Mouse (Mus musculus) liver, embryonic 12.5 days (tissue): ENCODE results near the gene Cep112. TPM values are rescaled to one million over a fixed set of nuclear protein-coding genes. Genes with fewer than 3 reads are reported as not detected.

Experiments used
- ATAC-seq: fragments of 200-750 bp; cut with Nextera tagmentation; 2 replicates; pipeline ENCODE4 v1.8.0; 2017; ENCODE audit warnings: moderate number of reproducible peaks, mild to moderate bottlenecking, moderate library complexity
- H3K27ac ChIP-seq: fragments of 300-500 bp; sonication (generic); 2 replicates; pipeline ENCODE4 v1.5.1; 2016; ENCODE audit warnings: mild to moderate bottlenecking
- H3K27me3 ChIP-seq: fragments of 300-500 bp; sonication (generic); replicated peaks from 2 replicates; pipeline ENCODE4 v1.6.1; 2016; ENCODE audit warnings: mild to moderate bottlenecking, moderate library complexity
- H3K36me3 ChIP-seq: fragments of 300-500 bp; sonication (generic); 2 replicates; pipeline ENCODE4 v1.6.1; 2016; ENCODE audit warnings: mild to moderate bottlenecking, moderate library complexity
- H3K4me1 ChIP-seq: fragments of 300-500 bp; sonication (generic); 2 replicates; pipeline ENCODE4 v1.6.1; 2016
- H3K4me2 ChIP-seq: fragments of 300-500 bp; sonication (generic); 2 replicates; pipeline ENCODE4 v1.6.1; 2016; ENCODE audit warnings: mild to moderate bottlenecking, moderate library complexity
- H3K4me3 ChIP-seq: fragments of 300-500 bp; sonication (generic); 2 replicates; pipeline ENCODE4 v1.5.1; 2016; ENCODE audit warnings: mild to moderate bottlenecking, moderate library complexity
- H3K9ac ChIP-seq: fragments of 300-500 bp; sonication (generic); 2 replicates; pipeline ENCODE4 v1.6.1; 2016; ENCODE audit warnings: mild to moderate bottlenecking, moderate library complexity
- H3K9me3 ChIP-seq: fragments of 300-500 bp; sonication (generic); replicated peaks from 2 replicates; pipeline ENCODE4 v1.6.1; 2016; ENCODE audit warnings: mild to moderate bottlenecking, moderate library complexity
- WGBS: fragments of 180-500 bp; shearing (Covaris S2); methylation state at CpG from one replicate; pipeline ENCODE4 v1.1.7; 2016; ENCODE audit not compliant: insufficient replicate concordance; 5-methylcytosine and 5-hydroxymethylcytosine counted together
- polyA plus RNA-seq: library from polyadenylated mRNA; unstranded; fragments of >200 nt; fragmentation: Nextera tagmentation; extraction: Ambion mirVana; gene quantifications from 2 replicates; pipeline ENCODE4 v1.2.1, GENCODE M21; 2016

Cep112 gene
- polyA plus RNA-seq, 1 experiment from 2014 or later: 2.8 TPM

GRCm38 (mm10) chr11:108836706-108837105 is 411.7 kb downstream of the Cep112 start:
- no peak overlapping the region for H3K9ac ChIP-seq
- H3K27ac ChIP-seq: no peak overlapping the region
- ATAC-seq: no peak
- H3K4me2 ChIP-seq: no peak overlapping the region
- no peak overlapping the region for H3K4me3 ChIP-seq
- 74% methylated on average over 4 of the region's 4 CpGs for WGBS
- H3K36me3 ChIP-seq: no peaks in the 10 kb centered on the region
- no peaks in the 10 kb centered on the region for H3K4me1 ChIP-seq
- no peaks in the 10 kb centered on the region for H3K9me3 ChIP-seq
- H3K27me3 ChIP-seq: no peaks in the 10 kb centered on the region

DNA sequence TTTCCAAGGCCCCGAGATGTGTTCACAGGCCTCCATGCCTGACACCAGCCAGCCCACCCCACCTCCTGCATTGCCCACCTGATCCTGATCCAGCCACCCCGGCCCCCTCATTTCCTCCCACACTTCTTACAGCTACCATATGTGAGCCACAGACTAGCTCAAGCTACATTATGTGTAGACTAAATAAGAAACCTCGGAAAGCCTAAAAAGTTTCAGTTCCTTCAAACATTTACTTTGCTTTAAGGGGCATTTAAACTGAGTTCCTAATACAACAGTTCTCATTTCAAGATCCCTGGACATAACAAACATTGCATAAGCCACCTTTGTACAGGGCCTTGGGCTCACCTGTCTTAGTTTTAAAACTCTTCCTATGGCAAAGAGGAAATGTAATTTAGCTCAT is 415.2 kb downstream of the Cep112 start:
- H3K36me3 ChIP-seq: no peaks in the 10 kb centered on the region
- no peak overlapping the region for H3K9ac ChIP-seq
- ATAC-seq: no peak
- H3K27me3 ChIP-seq: no peaks in the 10 kb centered on the region
- H3K4me1 ChIP-seq: no peaks in the 10 kb centered on the region
- H3K4me3 ChIP-seq: no peak overlapping the region
- no peak overlapping the region for H3K4me2 ChIP-seq
- 58% methylated on average over 3 of the region's 3 CpGs for WGBS
- no peaks in the 10 kb centered on the region for H3K9me3 ChIP-seq
- H3K27ac ChIP-seq: no peak overlapping the region

DNA sequence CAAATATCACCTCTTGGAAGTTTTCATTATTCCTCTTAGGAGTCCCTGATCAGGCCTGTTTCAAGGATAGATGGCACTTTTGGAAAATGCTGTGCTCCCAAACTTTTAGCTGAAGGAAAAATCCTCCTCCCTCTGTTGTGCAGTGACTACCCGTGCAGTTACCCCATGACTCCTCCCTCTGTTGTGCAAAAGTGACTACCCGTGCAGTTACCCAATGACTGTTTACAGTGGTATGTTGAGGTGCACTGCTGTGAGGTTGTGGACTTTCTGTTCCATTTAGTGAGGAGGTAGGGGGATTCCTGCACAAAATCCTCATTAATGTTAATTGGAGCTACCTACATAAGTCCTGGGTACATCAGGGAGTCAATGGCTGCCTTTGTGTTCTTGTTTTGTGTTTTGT is 417.8 kb downstream of the Cep112 start:
- ATAC-seq: no peak
- Histone ChIP-seq H3K9me3 (no peaks in the 10 kb centered on the region), H3K4me1 (no peaks in the 10 kb centered on the region), H3K4me3 (no peak overlapping the region), H3K27ac (no peak overlapping the region), H3K36me3 (no peaks in the 10 kb centered on the region), H3K4me2 (no peak overlapping the region), H3K27me3 (no peaks in the 10 kb centered on the region), H3K9ac (no peak overlapping the region)
- WGBS: 34% methylated on average over 2 of the region's 2 CpGs

DNA sequence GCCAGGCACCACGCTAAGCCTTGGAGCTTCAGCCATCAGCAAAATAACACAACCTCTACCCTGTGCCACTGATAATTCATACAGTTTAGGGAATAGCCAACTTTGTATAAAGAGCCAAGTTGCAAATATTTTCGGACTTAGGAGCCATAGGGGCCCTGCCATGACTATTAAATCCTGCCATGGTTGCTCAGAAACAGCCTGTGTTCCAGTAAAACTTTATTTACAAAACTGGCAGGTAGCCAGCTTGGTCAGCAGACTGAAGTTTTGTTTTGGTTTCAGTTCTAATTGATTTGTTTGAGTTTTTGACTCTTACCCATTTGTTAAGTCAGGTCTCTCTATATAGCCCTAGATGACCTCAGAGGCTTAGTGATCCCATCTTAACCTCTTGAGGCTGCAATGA is 421.0 kb downstream of the Cep112 start:
- Histone ChIP-seq H3K9me3 (no peaks in the 10 kb centered on the region), H3K27ac (no peak overlapping the region), H3K4me2 (no peak overlapping the region), H3K4me3 (no peak overlapping the region), H3K36me3 (no peaks in the 10 kb centered on the region), H3K4me1 (no peaks in the 10 kb centered on the region), H3K27me3 (no peaks in the 10 kb centered on the region), H3K9ac (no peak overlapping the region)
- no peak for ATAC-seq
- WGBS: 42% methylated on average over 2 of the region's 2 CpGs

- Histone ChIP-seq H3K4me2 (no peak overlapping the region), H3K36me3 (no peaks in the 10 kb centered on the region), H3K4me3 (no peak overlapping the region), H3K27me3 (no peaks in the 10 kb centered on the region), H3K4me1 (no peaks in the 10 kb centered on the region), H3K9ac (no peak overlapping the region), H3K27ac (no peak overlapping the region), H3K9me3 (no peaks in the 10 kb centered on the region)
- ATAC-seq: no peak
- 75% methylated on average over 3 of the region's 3 CpGs for WGBS
Measured at GRCm38 (mm10) chr11:108846479-108846878, 421.5 kb downstream of the Cep112 start.

DNA sequence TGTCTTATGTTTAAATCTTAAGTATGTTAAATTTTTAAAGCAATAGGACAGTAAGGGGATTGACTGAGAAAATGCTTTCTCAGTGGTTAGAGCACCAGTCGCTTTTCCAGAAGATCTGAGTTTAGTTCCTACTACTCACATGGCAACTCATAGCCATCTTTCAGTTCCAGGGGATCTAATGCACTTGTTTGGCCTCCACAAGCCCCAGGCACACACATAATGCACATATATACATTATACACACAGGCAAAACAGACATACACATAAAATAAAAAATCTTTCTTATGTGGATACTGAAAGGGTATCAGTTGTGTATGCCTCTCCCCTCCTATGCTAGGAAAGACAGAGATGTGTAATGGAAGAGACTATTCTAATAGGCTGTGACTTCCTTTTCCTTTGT is 426.8 kb downstream of the Cep112 start:
- Histone ChIP-seq H3K9me3 (no peaks in the 10 kb centered on the region), H3K9ac (no peak overlapping the region), H3K4me1 (no peaks in the 10 kb centered on the region), H3K27me3 (no peaks in the 10 kb centered on the region), H3K36me3 (no peaks in the 10 kb centered on the region), H3K4me3 (no peak overlapping the region), H3K27ac (no peak overlapping the region), H3K4me2 (no peak overlapping the region)
- WGBS: 70% methylated on average over 1 of the region's 1 CpGs
- no peak for ATAC-seq

GRCm38 (mm10) chr11:108857254-108857653 is 432.3 kb downstream of the Cep112 start:
- Histone ChIP-seq H3K27me3 (no peaks in the 10 kb centered on the region), H3K27ac (no peak overlapping the region), H3K4me2 (no peak overlapping the region), H3K4me3 (no peak overlapping the region), H3K9me3 (no peaks in the 10 kb centered on the region), H3K9ac (no peak overlapping the region), H3K4me1 (0 out of 2 replicates have a peak, but pooled peaks cover 4% of the 10 kb centered on the region), H3K36me3 (no peaks in the 10 kb centered on the region)
- no peak; the same call in 1 of the 2 replicates for ATAC-seq
- 61% methylated on average over 6 of the region's 6 CpGs for WGBS

DNA sequence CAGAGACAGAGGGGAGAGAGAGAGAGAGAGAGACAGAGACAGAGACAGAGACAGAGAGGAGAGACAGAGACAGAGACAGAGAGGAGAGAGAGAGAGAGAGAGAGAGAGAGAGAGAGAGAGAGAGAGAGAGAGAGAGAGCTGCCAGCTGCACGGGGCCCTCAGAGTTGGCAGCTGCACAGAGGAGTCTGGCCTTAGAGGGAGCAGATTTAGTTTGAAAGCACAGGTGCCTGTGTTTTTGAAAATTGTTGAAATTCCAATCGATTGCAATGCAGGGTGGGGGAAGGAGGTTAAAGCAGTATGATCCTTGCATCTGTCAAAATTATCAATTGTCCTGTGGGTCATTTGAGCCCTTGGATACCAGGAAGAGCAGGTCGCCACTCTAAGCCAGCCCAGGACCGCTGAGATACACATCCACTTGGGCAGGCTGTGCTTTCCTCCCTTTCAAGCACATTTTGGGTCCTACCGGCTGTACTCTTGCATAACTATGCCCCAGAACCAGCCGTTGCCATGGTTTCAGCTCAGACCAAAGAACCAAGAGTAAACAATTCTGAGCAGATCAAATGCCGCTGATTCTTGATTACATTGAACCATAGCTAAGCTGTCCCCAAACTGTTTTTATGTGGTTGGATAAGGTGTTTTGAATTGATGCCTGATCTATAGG is 432.8 kb downstream of the Cep112 start:
- H3K27me3 ChIP-seq: no peaks in the 10 kb centered on the region
- ATAC-seq: no peak; the same call in 1 of the 2 replicates
- 49% methylated on average over 7 of the region's 7 CpGs for WGBS
- H3K27ac ChIP-seq: no peak overlapping the region
- no peaks in the 10 kb centered on the region for H3K9me3 ChIP-seq
- H3K4me1 ChIP-seq: 0 out of 2 replicates have a peak, but pooled peaks cover 4% of the 10 kb centered on the region
- no peak overlapping the region for H3K9ac ChIP-seq
- H3K4me3 ChIP-seq: no peak overlapping the region
- no peak overlapping the region for H3K4me2 ChIP-seq
- no peaks in the 10 kb centered on the region for H3K36me3 ChIP-seq

DNA sequence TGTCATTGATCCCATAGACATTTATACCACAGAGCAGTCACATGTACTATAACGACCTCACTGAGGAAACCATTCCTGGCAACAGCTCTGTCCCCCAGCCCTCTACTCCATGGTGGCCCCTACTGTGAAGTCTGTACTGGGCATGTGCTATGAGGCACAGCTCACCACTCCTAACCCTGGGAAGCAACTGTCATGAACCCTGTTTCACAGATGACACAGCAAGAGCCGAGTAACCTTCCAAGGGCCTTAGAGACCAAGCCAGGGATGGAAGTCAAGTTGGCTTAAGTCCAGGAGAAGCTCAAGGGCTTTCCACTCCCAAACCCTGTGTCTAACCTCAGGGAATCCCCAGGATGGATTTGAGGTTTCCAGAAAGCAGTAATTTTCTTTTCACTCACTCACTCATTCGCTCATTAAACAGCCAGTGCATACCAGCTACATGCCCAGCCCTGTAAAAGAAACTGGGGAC is 433.4 kb downstream of the Cep112 start:
- Histone ChIP-seq H3K4me3 (no peak overlapping the region), H3K9ac (no peak overlapping the region), H3K27me3 (no peaks in the 10 kb centered on the region), H3K4me2 (no peak overlapping the region), H3K36me3 (no peaks in the 10 kb centered on the region), H3K4me1 (0 out of 2 replicates have a peak, but pooled peaks cover 4% of the 10 kb centered on the region), H3K9me3 (no peaks in the 10 kb centered on the region), H3K27ac (no peak overlapping the region)
- peak; percentile 32; the same call in 1 of the 2 replicates for ATAC-seq
- WGBS: 56% methylated on average over 3 of the region's 3 CpGs

DNA sequence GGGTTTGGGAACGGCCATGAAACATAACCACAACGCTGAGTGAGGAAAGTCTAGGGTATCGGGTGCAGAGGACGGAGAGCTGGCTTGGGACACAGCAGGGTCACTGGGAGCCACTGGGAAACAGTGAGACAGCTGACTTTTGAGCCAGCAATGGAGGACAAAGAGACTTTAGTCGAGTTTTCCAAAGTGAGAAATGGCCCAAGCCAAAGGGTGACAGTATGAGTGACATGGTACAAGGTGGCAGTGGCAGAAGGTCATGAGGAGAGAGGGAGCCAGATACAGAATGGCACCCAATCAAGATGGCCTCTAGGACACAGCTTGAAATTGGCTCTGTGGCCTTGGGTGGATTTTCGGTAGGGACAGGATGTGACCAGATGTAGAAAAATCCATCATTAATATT is 433.9 kb downstream of the Cep112 start:
- Histone ChIP-seq H3K27ac (no peak overlapping the region), H3K4me1 (0 out of 2 replicates have a peak, but pooled peaks cover 4% of the 10 kb centered on the region), H3K9me3 (no peaks in the 10 kb centered on the region), H3K36me3 (no peaks in the 10 kb centered on the region), H3K4me2 (no peak overlapping the region), H3K4me3 (no peak overlapping the region), H3K9ac (no peak overlapping the region), H3K27me3 (no peaks in the 10 kb centered on the region)
- 72% methylated on average over 6 of the region's 6 CpGs for WGBS
- ATAC-seq: no peak

DNA sequence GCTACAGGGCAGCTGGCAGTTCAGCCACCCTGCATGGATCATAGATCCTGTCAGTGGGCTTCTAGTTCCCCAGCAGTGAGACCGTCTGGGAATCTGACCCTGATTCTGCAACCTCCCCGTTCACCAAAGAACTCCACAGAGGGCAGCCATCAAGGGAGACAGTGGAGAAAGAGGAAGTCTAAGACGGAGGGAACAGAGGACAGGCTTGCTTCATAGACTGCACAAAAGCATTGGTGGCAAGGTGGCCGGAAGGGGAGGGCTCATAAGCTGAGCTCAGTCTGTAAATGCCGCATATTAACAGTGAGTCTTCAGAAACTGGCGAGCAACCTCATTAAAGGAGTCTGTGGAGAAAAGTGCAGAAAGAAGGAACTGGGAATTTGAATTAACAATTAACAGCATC is 437.4 kb downstream of the Cep112 start:
- H3K36me3 ChIP-seq: no peaks in the 10 kb centered on the region
- H3K9ac ChIP-seq: no peak overlapping the region
- WGBS: 38% methylated on average over 6 of the region's 6 CpGs
- H3K27ac ChIP-seq: no peak overlapping the region
- H3K4me3 ChIP-seq: no peak overlapping the region
- no peak overlapping the region for H3K4me2 ChIP-seq
- H3K9me3 ChIP-seq: no peaks in the 10 kb centered on the region
- ATAC-seq: no peak
- H3K27me3 ChIP-seq: no peaks in the 10 kb centered on the region
- 0 out of 2 replicates have a peak, but pooled peaks cover 4% of the 10 kb centered on the region for H3K4me1 ChIP-seq

DNA sequence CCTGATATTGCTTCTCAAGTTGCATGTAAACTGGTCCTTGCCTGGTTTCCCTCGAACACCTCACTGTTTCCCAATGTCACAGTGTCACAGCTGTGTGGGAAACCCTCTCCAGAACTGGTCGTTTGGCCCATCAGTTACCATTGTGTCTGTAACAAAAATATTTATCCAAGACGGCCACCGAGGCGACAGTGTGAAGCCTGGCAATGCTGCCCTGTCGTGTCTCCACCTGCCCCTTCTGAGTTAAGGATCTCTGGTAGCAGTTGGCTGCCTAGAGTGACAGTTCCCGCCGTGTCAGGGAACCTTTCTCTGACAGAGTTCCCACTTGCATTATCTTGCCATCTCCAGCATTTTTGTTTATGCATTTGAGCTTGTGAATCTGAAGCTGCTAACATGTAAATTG is 440.8 kb downstream of the Cep112 start:
- no peaks in the 10 kb centered on the region for H3K9me3 ChIP-seq
- no peak overlapping the region for H3K9ac ChIP-seq
- no peak overlapping the region for H3K4me2 ChIP-seq
- H3K4me1 ChIP-seq: no peaks in the 10 kb centered on the region
- H3K27me3 ChIP-seq: no peaks in the 10 kb centered on the region
- H3K4me3 ChIP-seq: no peak overlapping the region
- no peak for ATAC-seq
- no peak overlapping the region for H3K27ac ChIP-seq
- WGBS: 36% methylated on average over 8 of the region's 8 CpGs
- no peaks in the 10 kb centered on the region for H3K36me3 ChIP-seq

DNA sequence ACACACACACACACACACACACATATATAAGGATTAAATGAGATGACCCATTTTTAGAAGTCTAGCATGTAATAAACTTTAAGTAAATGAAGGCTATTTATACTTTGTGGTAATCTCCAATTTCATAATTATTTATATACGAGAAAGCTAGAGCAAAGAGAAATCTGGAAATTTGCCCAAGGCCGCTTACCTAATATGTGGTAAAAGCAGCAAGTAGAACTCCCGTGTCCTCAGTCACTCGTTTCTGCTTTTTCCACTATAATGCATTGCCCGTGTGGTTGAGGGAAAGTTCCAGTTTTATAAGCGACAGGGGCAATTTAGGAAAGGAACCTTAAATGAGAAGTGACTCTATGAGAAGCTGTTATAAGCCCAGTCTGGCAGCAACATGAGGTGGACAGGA is 442.5 kb downstream of the Cep112 start:
- ATAC-seq: no peak
- no peak overlapping the region for H3K27ac ChIP-seq
- H3K36me3 ChIP-seq: no peaks in the 10 kb centered on the region
- no peak overlapping the region for H3K9ac ChIP-seq
- H3K4me2 ChIP-seq: no peak overlapping the region
- H3K4me3 ChIP-seq: no peak overlapping the region
- WGBS: 68% methylated on average over 6 of the region's 6 CpGs
- H3K9me3 ChIP-seq: no peaks in the 10 kb centered on the region
- no peaks in the 10 kb centered on the region for H3K27me3 ChIP-seq
- no peaks in the 10 kb centered on the region for H3K4me1 ChIP-seq
